Mouse (Mus musculus): ENCODE results near the gene Dnajc3. TPM values are rescaled to one million over a fixed set of nuclear protein-coding genes. Genes with fewer than 3 reads are reported as not detected.

The Dnajc3 gene
- total RNA-seq (2021) = 10 to 100 TPM; 62.9 to 67.4 TPM
- long read RNA-seq, experiment 1, full-length matches to known transcripts = 96 of 101 reads
- long read RNA-seq, experiment 1, partial matches to known transcripts = 4 of 101 reads
- long read RNA-seq, experiment 1, other reads (novel, unspliced or antisense) = 1 of 101 reads
- long read RNA-seq, experiment 2, full-length matches to known transcripts = 161 of 242 reads
- long read RNA-seq, experiment 2, partial matches to known transcripts = 68 of 242 reads
- long read RNA-seq, experiment 2, other reads (novel, unspliced or antisense) = 13 of 242 reads

- peak; percentile 98 for DNase-seq (ENCODE audit: low spot score in 2 of 2)
These were observed at the start of gene Dnajc3 for GRCm38 (mm10) chr14:118937533-118938492. TSS of gene Dnajc3 (plus strand) at chr14:118937976.

GRCm38 (mm10) chr14:118890101-118890500, 47.7 kb upstream of the Dnajc3 start:
- DNase-seq (ENCODE audit: low spot score in 2 of 2) = no peak

- DNase-seq (ENCODE audit: low spot score in 2 of 2) = no peak
These were observed 42.5 kb upstream of the Dnajc3 start for GRCm38 (mm10) chr14:118895228-118895627.

- DNase-seq (ENCODE audit: low spot score in 2 of 2) = no peak
These were observed 42.1 kb upstream of the Dnajc3 start for GRCm38 (mm10) chr14:118895655-118896054.

- no peak for DNase-seq (ENCODE audit: low spot score in 2 of 2)
These were observed 37.8 kb upstream of the Dnajc3 start for GRCm38 (mm10) chr14:118899940-118900339.

- DNase-seq (ENCODE audit: low spot score in 2 of 2) = no peak
These were observed 36.9 kb upstream of the Dnajc3 start for GRCm38 (mm10) chr14:118900911-118901310.

- DNase-seq (ENCODE audit: low spot score in 2 of 2) = no peak
These were observed 34.4 kb upstream of the Dnajc3 start for GRCm38 (mm10) chr14:118903397-118903796.

GRCm38 (mm10) chr14:118903867-118904562, 33.8 kb upstream of the Dnajc3 start:
- DNase-seq (ENCODE audit: low spot score in 2 of 2) = no peak

GRCm38 (mm10) chr14:118907592-118907991, 30.2 kb upstream of the Dnajc3 start:
- no peak for DNase-seq (ENCODE audit: low spot score in 2 of 2)

- DNase-seq (ENCODE audit: low spot score in 2 of 2) = no peak
These were observed 27.9 kb upstream of the Dnajc3 start for GRCm38 (mm10) chr14:118909872-118910271.

GRCm38 (mm10) chr14:118910332-118911222, 27.2 kb upstream of the Dnajc3 start:
- DNase-seq (ENCODE audit: low spot score in 2 of 2) = peak; percentile 56 to 66

GRCm38 (mm10) chr14:118911521-118911920, 26.3 kb upstream of the Dnajc3 start:
- DNase-seq (ENCODE audit: low spot score in 2 of 2) = no peak

- DNase-seq (ENCODE audit: low spot score in 2 of 2) = no peak
These were observed 24.1 kb upstream of the Dnajc3 start for GRCm38 (mm10) chr14:118913651-118914050.

GRCm38 (mm10) chr14:118919025-118919424, 18.8 kb upstream of the Dnajc3 start:
- DNase-seq (ENCODE audit: low spot score in 2 of 2) = no peak

GRCm38 (mm10) chr14:118920654-118921053, 17.1 kb upstream of the Dnajc3 start:
- DNase-seq (ENCODE audit: low spot score in 2 of 2) = no peak

- DNase-seq (ENCODE audit: low spot score in 2 of 2) = no peak
These were observed 15.5 kb upstream of the Dnajc3 start for GRCm38 (mm10) chr14:118922251-118922650.

- no peak for DNase-seq (ENCODE audit: low spot score in 2 of 2)
These were observed 15.1 kb upstream of the Dnajc3 start for GRCm38 (mm10) chr14:118922667-118923184.

- peak; percentile 46 to 56 for DNase-seq (ENCODE audit: low spot score in 2 of 2)
These were observed 12.8 kb upstream of the Dnajc3 start, which contains the start of gene Dzip1 for GRCm38 (mm10) chr14:118924673-118925615. TSS of gene Dzip1 (minus strand) at chr14:118925460.

- DNase-seq (ENCODE audit: low spot score in 2 of 2) = no peak
These were observed 9.2 kb upstream of the Dnajc3 start for GRCm38 (mm10) chr14:118928565-118928964.

Data from adrenal gland, adult 18-20 months (tissue).